Mouse (Mus musculus) megakaryocyte-erythroid progenitor cell, adult 5-6 weeks (primary cell): ENCODE measurements at regions not wholly inside any gene's neighbourhood (a gene's known extent, or its start where the extent isn't known, plus 50 kb on each side); places are given as distances from the start of the nearest gene placed in this dataset.

Source experiments
- ATAC-seq: replicated peaks from 2 replicates; pipeline ENCODE4 v1.8.0; 2016; ENCODE audit warnings: mild to moderate bottlenecking, inconsistent platforms; ENCODE audit not compliant: severe bottlenecking, poor library complexity, low FRiP score, low TSS enrichment

GRCm38 (mm10) chr17:14544343-14545002 lies 149.6 kb downstream of the Thbs2 start:
- no peak for ATAC-seq

- ATAC-seq = no peak
Observed at GRCm38 (mm10) chr17:14541035-14541434, 153.0 kb downstream of the Thbs2 start.

- no peak for ATAC-seq
Observed at GRCm38 (mm10) chr17:14540269-14540975, 153.6 kb downstream of the Thbs2 start.

- no peak for ATAC-seq
Observed at GRCm38 (mm10) chr17:14539651-14540050, 154.4 kb downstream of the Thbs2 start.

- ATAC-seq = no peak
Observed at GRCm38 (mm10) chr17:14539191-14539590, 154.8 kb downstream of the Thbs2 start.

- no peak for ATAC-seq
Observed at GRCm38 (mm10) chr17:14538527-14538926, 155.5 kb downstream of the Thbs2 start.

GRCm38 (mm10) chr17:14532979-14533314 lies 161.1 kb downstream of the Thbs2 start:
- no peak for ATAC-seq

- ATAC-seq = no peak
Observed at GRCm38 (mm10) chr17:14532298-14532978, 161.6 kb downstream of the Thbs2 start.

- no peak for ATAC-seq
Observed at GRCm38 (mm10) chr17:14531796-14532195, 162.2 kb downstream of the Thbs2 start.

- no peak for ATAC-seq
Observed at GRCm38 (mm10) chr17:14527691-14528090, 166.3 kb downstream of the Thbs2 start.

GRCm38 (mm10) chr17:14525255-14525654 lies 168.8 kb downstream of the Thbs2 start:
- ATAC-seq = no peak

GRCm38 (mm10) chr17:14524426-14525236 lies 169.4 kb downstream of the Thbs2 start:
- ATAC-seq = no peak

- no peak for ATAC-seq
Observed at GRCm38 (mm10) chr17:14522011-14522410, 172.0 kb downstream of the Thbs2 start.

- peak; percentile 83 for ATAC-seq
Observed at GRCm38 (mm10) chr17:14520565-14520964, 173.5 kb downstream of the Thbs2 start.

- no peak for ATAC-seq
Observed at GRCm38 (mm10) chr17:14519367-14519766, 174.7 kb downstream of the Thbs2 start.

- no peak for ATAC-seq
Observed at GRCm38 (mm10) chr17:14518216-14518615, 175.8 kb downstream of the Thbs2 start.

- ATAC-seq = no peak
Observed at GRCm38 (mm10) chr17:14517368-14517767, 176.7 kb downstream of the Thbs2 start.

- no peak for ATAC-seq
Observed at GRCm38 (mm10) chr17:14516097-14516496, 177.9 kb downstream of the Thbs2 start.

- no peak for ATAC-seq
Observed at GRCm38 (mm10) chr17:14513454-14513853, 180.6 kb downstream of the Thbs2 start.

GRCm38 (mm10) chr17:14510486-14510885 lies 183.5 kb downstream of the Thbs2 start:
- no peak for ATAC-seq
